Mouse (Mus musculus): ENCODE measurements around the gene Cox6b2. TPM values are rescaled to one million over a fixed set of nuclear protein-coding genes. Genes with fewer than 3 reads are reported as not detected.

Gene Cox6b2
- polyA plus RNA-seq, 1 experiment from 2014 or later: 84.0 TPM

GRCm38 (mm10) chr7:4792278-4793212, 39.7 kb upstream of the Cox6b2 start, which contains the start of gene Rpl28:
Rpl28 (plus strand) TSS chr7:4792874.
- peak within 1 kb of the TSS; percentile 81 for H3K4me3 ChIP-seq (replicated peaks; ENCODE audit: low read depth, low read length)
- peak within 1 kb of the TSS; percentile 95 for H3K9ac ChIP-seq (ENCODE audit: low read depth, low read length)
- no peak for TF ChIP-seq CTCF (IDR thresholded peaks at IDR 0.05; ENCODE audit: low read depth)
- H3K36me3 ChIP-seq (ENCODE audit: insufficient read depth, low read length): peaks cover 25% of the 10 kb centered on the region
- H3K4me1 ChIP-seq (replicated peaks; ENCODE audit: insufficient read depth, low read length): peaks cover 8% of the 10 kb centered on the region; the same call in 1 of the 2 replicates
- no peaks in the 10 kb centered on the region for H3K9me3 ChIP-seq (replicated peaks; ENCODE audit: low read length)
- WGBS: under 1% methylated on average over 54 of the region's 54 CpGs
- DNase-seq (ENCODE audit: low spot score) (peak; percentile 99), ATAC-seq (replicated peaks; ENCODE audit: low FRiP score, low read depth) (peak; percentile 88)
- peak within 1 kb of the TSS; percentile 94 for H3K27ac ChIP-seq
- no peaks in the 10 kb centered on the region for H3K27me3 ChIP-seq (ENCODE audit: insufficient read depth, low read length)
- H3K4me2 ChIP-seq (ENCODE audit: low read length): peak within 1 kb of the TSS; percentile 82

GRCm38 (mm10) chr7:4789436-4789935, 36.6 kb upstream of the Cox6b2 start, which contains the start of gene Tmem238:
Tmem238 (minus strand) TSS chr7:4789656.
- DNase-seq (ENCODE audit: low spot score) (peak; percentile 37), ATAC-seq (replicated peaks; ENCODE audit: low FRiP score, low read depth) (peak; percentile 43)
- H3K9me3 ChIP-seq (replicated peaks; ENCODE audit: low read length): no peaks in the 10 kb centered on the region
- H3K4me1 ChIP-seq (replicated peaks; ENCODE audit: insufficient read depth, low read length): peaks cover 8% of the 10 kb centered on the region; the same call in 1 of the 2 replicates
- TF ChIP-seq CTCF (IDR thresholded peaks at IDR 0.05; ENCODE audit: low read depth): no peak
- H3K36me3 ChIP-seq (ENCODE audit: insufficient read depth, low read length): peaks cover 9% of the 10 kb centered on the region
- WGBS: 6% methylated on average over 40 of the region's 40 CpGs
- H3K27me3 ChIP-seq (ENCODE audit: insufficient read depth, low read length): no peaks in the 10 kb centered on the region
- peak within 1 kb of the TSS; percentile 81 for H3K9ac ChIP-seq (ENCODE audit: low read depth, low read length)
- peak within 1 kb of the TSS; percentile 94 for H3K4me2 ChIP-seq (ENCODE audit: low read length)
- peak within 1 kb of the TSS; percentile 57 for H3K4me3 ChIP-seq (replicated peaks; ENCODE audit: low read depth, low read length)
- H3K27ac ChIP-seq: peak within 1 kb of the TSS; percentile 87

GRCm38 (mm10) chr7:4788499-4789435, 35.9 kb upstream of the Cox6b2 start:
- Histone ChIP-seq H3K9me3 (replicated peaks; ENCODE audit: low read length) (no peaks in the 10 kb centered on the region), H3K36me3 (ENCODE audit: insufficient read depth, low read length) (peaks cover 2% of the 10 kb centered on the region; the same call in 1 of the 2 replicates), H3K4me1 (replicated peaks; ENCODE audit: insufficient read depth, low read length) (peaks cover 2% of the 10 kb centered on the region; the same call in 1 of the 2 replicates), H3K9ac (ENCODE audit: low read depth, low read length) (peak overlapping the region; percentile 81), H3K4me3 (replicated peaks; ENCODE audit: low read depth, low read length) (peak overlapping the region; percentile 57), H3K27me3 (ENCODE audit: insufficient read depth, low read length) (no peaks in the 10 kb centered on the region), H3K27ac (peak overlapping the region; percentile 87), H3K4me2 (ENCODE audit: low read length) (peak overlapping the region; percentile 94)
- DNase-seq (ENCODE audit: low spot score) (peak; percentile 74), ATAC-seq (replicated peaks; ENCODE audit: low FRiP score, low read depth) (peak; percentile 60)
- 2% methylated on average over 64 of the region's 64 CpGs for WGBS
- peak; percentile 44; the same call in 1 of the 2 replicates for TF ChIP-seq CTCF (IDR thresholded peaks at IDR 0.05; ENCODE audit: low read depth)

- ATAC-seq (replicated peaks; ENCODE audit: low FRiP score, low read depth): no peak
- Histone ChIP-seq H3K27ac (no peak overlapping the region), H3K9me3 (replicated peaks; ENCODE audit: low read length) (no peaks in the 10 kb centered on the region), H3K36me3 (ENCODE audit: insufficient read depth, low read length) (no peaks in the 10 kb centered on the region), H3K4me3 (replicated peaks; ENCODE audit: low read depth, low read length) (no peak overlapping the region), H3K4me2 (ENCODE audit: low read length) (no peak overlapping the region), H3K4me1 (replicated peaks; ENCODE audit: insufficient read depth, low read length) (no peaks in the 10 kb centered on the region; the same call in 1 of the 2 replicates), H3K9ac (ENCODE audit: low read depth, low read length) (no peak overlapping the region), H3K27me3 (ENCODE audit: insufficient read depth, low read length) (no peaks in the 10 kb centered on the region)
- no peak for TF ChIP-seq CTCF (IDR thresholded peaks at IDR 0.05; ENCODE audit: low read depth)
- no peak for DNase-seq (ENCODE audit: low spot score)
- 79% methylated on average over 14 of the region's 14 CpGs for WGBS
These were observed 30.9 kb upstream of the Cox6b2 start for GRCm38 (mm10) chr7:4783667-4784268.

GRCm38 (mm10) chr7:4782759-4783158, 29.9 kb upstream of the Cox6b2 start, which contains the start of the genes Il11 and Tmem190:
Il11 (minus strand) TSS chr7:4782859.
Tmem190 (plus strand) TSS chr7:4782937.
- H3K4me1 ChIP-seq (replicated peaks; ENCODE audit: insufficient read depth, low read length): no peaks in the 10 kb centered on the region; the same call in 1 of the 2 replicates
- DNase-seq (ENCODE audit: low spot score) (no peak), ATAC-seq (replicated peaks; ENCODE audit: low FRiP score, low read depth) (no peak)
- WGBS: 80% methylated on average over 2 of the region's 2 CpGs
- no peak within 1 kb of the TSS for H3K9ac ChIP-seq (ENCODE audit: low read depth, low read length)
- no peaks in the 10 kb centered on the region for H3K9me3 ChIP-seq (replicated peaks; ENCODE audit: low read length)
- TF ChIP-seq CTCF (IDR thresholded peaks at IDR 0.05; ENCODE audit: low read depth): no peak
- H3K4me3 ChIP-seq (replicated peaks; ENCODE audit: low read depth, low read length): no peak within 1 kb of the TSS
- H3K27ac ChIP-seq: no peak within 1 kb of the TSS
- no peaks in the 10 kb centered on the region for H3K36me3 ChIP-seq (ENCODE audit: insufficient read depth, low read length)
- 0 out of 2 replicates have a peak, but pooled peaks cover 2% of the 10 kb centered on the region for H3K27me3 ChIP-seq (ENCODE audit: insufficient read depth, low read length)
- H3K4me2 ChIP-seq (ENCODE audit: low read length): no peak within 1 kb of the TSS

All from kidney, postnatal 0 days (tissue).